Mouse (Mus musculus): ENCODE results near the gene Gm21936. TPM values are rescaled to one million over a fixed set of nuclear protein-coding genes. Genes with fewer than 3 reads are reported as not detected.
"Not testable (repeated sequence)": the region's sequence is repeated elsewhere in the genome, so short reads cannot be mapped to it uniquely, and the experiment has no call there.

The Gm21936 gene
- total RNA-seq (2021) = not detected
- long read RNA-seq, experiment 1 = 0 reads
- long read RNA-seq, experiment 2 = 0 reads

- DNase-seq; intact Hi-C loops (cut with DNase I): not testable (repeated sequence)
Observed at GRCm38 (mm10) chr12:87795212-87795611, at the start of gene Gm21936. Gene Gm21936 (plus strand): TSS chr12:87795512.

GRCm38 (mm10) chr12:87775655-87776054 is 19.7 kb upstream of the Gm21936 start, which contains the start of gene Gm21319:
Gene Gm21319 (minus strand): TSS chr12:87775755.
- intact Hi-C loops (cut with DNase I); DNase-seq: not testable (repeated sequence)

- intact Hi-C loops (cut with DNase I); DNase-seq: not testable (repeated sequence)
Observed at GRCm38 (mm10) chr12:87797971-87798370, 2.7 kb downstream of the Gm21936 start.

GRCm38 (mm10) chr12:87816277-87816676 is 21.0 kb downstream of the Gm21936 start, which contains the start of gene BB287469:
Gene BB287469 (plus strand): TSS chr12:87816577.
- DNase-seq; intact Hi-C loops (cut with DNase I): not testable (repeated sequence)

GRCm38 (mm10) chr12:87842239-87842638 is 46.9 kb downstream of the Gm21936 start, which contains the start of gene Gm2001:
Gene Gm2001 (minus strand): TSS chr12:87842339.
- DNase-seq; intact Hi-C loops (cut with DNase I): not testable (repeated sequence)

Other genes with a start within 250 kb of the Gm21936 start
- not detected for gene Oog1, start 192.8 kb upstream of the Gm21936 start, total RNA-seq (2021)
- gene Gm4027, start 176.6 kb upstream of the Gm21936 start, total RNA-seq (2021) = not detected
- not detected for gene Gm16381, start 150.9 kb upstream of the Gm21936 start, total RNA-seq (2021)
- not detected for gene Gm21319, start 19.8 kb upstream of the Gm21936 start, total RNA-seq (2021)
- not detected for gene BB287469, start 21.1 kb downstream of the Gm21936 start, total RNA-seq (2021)
- gene Gm2001, start 46.8 kb downstream of the Gm21936 start, total RNA-seq (2021) = not detected
- gene Gm2016, start 78.6 kb downstream of the Gm21936 start, total RNA-seq (2021) = not detected
- not detected for gene Gm2022, start 99.9 kb downstream of the Gm21936 start, total RNA-seq (2021)
- not detected for gene Gm2035, start 124.3 kb downstream of the Gm21936 start, total RNA-seq (2021)
- not detected for gene Gm2042, start 158.6 kb downstream of the Gm21936 start, total RNA-seq (2021)
- not detected for gene Gm2075, start 216.3 kb downstream of the Gm21936 start, total RNA-seq (2021)
- gene Gm6803, start 223.3 kb downstream of the Gm21936 start, total RNA-seq (2021) = not detected
- not detected for gene Gm2056, start 231.5 kb downstream of the Gm21936 start, total RNA-seq (2021)

Measured in heart, postnatal 14 days (tissue).